9 mouse cellular contexts compared by ENCODE assay signal in genomic region chr7:16945419-16945818, GRCm38 (mm10). TPM values are rescaled to one million over a fixed set of nuclear protein-coding genes. Genes with fewer than 3 reads are reported as not detected.
DNase-seq lines count a peak whose midpoint lies in the region; ATAC-seq lines count a peak whose summit lies in the region.
"Had no signal": no experiment of that assay in that cellular context is flagged by ENCODE, and none has a peak within 500 bp of the region (broad histone marks: within the 10 kb centered on the region; RNA-seq: fewer than 3 reads in every experiment).

No protein-coding gene starts in this region.

- ATAC-seq in heart, embryonic 16.5 days (replicated peaks; ENCODE audit: extremely low read depth, insufficient read depth, low FRiP score): no peak
- no peak for ATAC-seq in midbrain, embryonic 15.5 days (replicated peaks)
- no peak for ATAC-seq in granulocyte monocyte progenitor cell, adult 5-6 weeks (replicated peaks; ENCODE audit: poor library complexity, severe bottlenecking)

- no peaks in the 10 kb centered on the region for H3K9me3 ChIP-seq in heart, embryonic 16.5 days (replicated peaks; ENCODE audit: control insufficient read depth, low read length)
- H3K9me3 ChIP-seq in midbrain, embryonic 15.5 days: no peaks in the 10 kb centered on the region

- H3K4me1 ChIP-seq in heart, embryonic 16.5 days (ENCODE audit: control insufficient read depth, insufficient read depth, low read length): peaks cover 41% of the 10 kb centered on the region
- H3K4me1 ChIP-seq in midbrain, embryonic 15.5 days: peaks cover 78% of the 10 kb centered on the region

- H3K9ac ChIP-seq in heart, embryonic 16.5 days (ENCODE audit: low read length): peak overlapping the region; percentile 28; the same call in 1 of the 2 replicates
- H3K9ac ChIP-seq in midbrain, embryonic 15.5 days: peak overlapping the region; percentile 88

- 17% methylated on average over 17 of the region's 17 CpGs for WGBS in heart, embryonic 16.5 days
- WGBS in midbrain, embryonic 15.5 days: 10% methylated on average over 17 of the region's 17 CpGs

- no peak overlapping the region for H3K27ac ChIP-seq in heart, embryonic 16.5 days (ENCODE audit: low read length)
- H3K27ac ChIP-seq in midbrain, embryonic 15.5 days: peak overlapping the region; percentile 96

- peaks cover 35% of the 10 kb centered on the region for H3K27me3 ChIP-seq in heart, embryonic 16.5 days (ENCODE audit: control insufficient read depth, insufficient read depth, low read length)
- no peaks in the 10 kb centered on the region for H3K27me3 ChIP-seq in midbrain, embryonic 15.5 days (replicated peaks)

- H3K4me2 ChIP-seq in heart, embryonic 16.5 days (ENCODE audit: low read depth, low read length): peak overlapping the region; percentile 76
- peak overlapping the region; percentile 86 for H3K4me2 ChIP-seq in midbrain, embryonic 15.5 days

- DNase-seq in kidney, postnatal 10 days: peak; percentile 27
- DNase-seq in kidney, adult 9 months: no peak
- DNase-seq in cerebellum, postnatal 10 days: peak; percentile 80 to 83
- DNase-seq in spleen, postnatal 4 days (ENCODE audit: low spot score in 2 of 2): no peak
- no peak for DNase-seq in layer of hippocampus, adult 18-20 months (ENCODE audit: low spot score in 2 of 2)

- peak overlapping the region; percentile 64 for H3K4me3 ChIP-seq in heart, embryonic 16.5 days (ENCODE audit: low read length)
- H3K4me3 ChIP-seq in midbrain, embryonic 15.5 days: peak overlapping the region; percentile 61

- no peaks in the 10 kb centered on the region for H3K36me3 ChIP-seq in heart, embryonic 16.5 days (ENCODE audit: control insufficient read depth, insufficient read depth)
- no peaks in the 10 kb centered on the region for H3K36me3 ChIP-seq in midbrain, embryonic 15.5 days (replicated peaks)

RNA-seq across cellular contexts. Expression of gene Pnmal2, which starts 0.9 kb away (rescaled TPM):
- 5.6 and 6.0 TPM in 2 replicates for polyA plus RNA-seq in heart, embryonic 16.5 days (2015; fragmentation: Nextera tagmentation; extraction: Ambion mirVana)
- 198 and 205 TPM in 2 replicates for polyA plus RNA-seq in midbrain, embryonic 15.5 days (2015; fragmentation: Nextera tagmentation; extraction: Ambion mirVana)
- total RNA-seq in granulocyte monocyte progenitor cell, adult 5-6 weeks (2014; fragmentation: Nextera tagmentation): not detected in 2 replicates
- total RNA-seq in granulocyte monocyte progenitor cell, adult 5-6 weeks (2017): 0.04 TPM in 1 of 2 replicates, not detected in the other
- 100 to 1,000 TPM; 370 to 415 TPM for total RNA-seq in layer of hippocampus, adult 18-20 months (2021)

RNA-seq across cellular contexts. Expression of gene Pnmal1, which starts 14.1 kb away (rescaled TPM):
- polyA plus RNA-seq in heart, embryonic 16.5 days (2015; fragmentation: Nextera tagmentation; extraction: Ambion mirVana): 0.09 TPM in 2 replicates
- polyA plus RNA-seq in midbrain, embryonic 15.5 days (2015; fragmentation: Nextera tagmentation; extraction: Ambion mirVana): 74.5 and 76.1 TPM in 2 replicates
- not detected in 2 replicates for total RNA-seq in granulocyte monocyte progenitor cell, adult 5-6 weeks (2014; fragmentation: Nextera tagmentation)
- total RNA-seq in granulocyte monocyte progenitor cell, adult 5-6 weeks (2017): not detected in 2 replicates
- total RNA-seq in layer of hippocampus, adult 18-20 months (2021): 100 to 1,000 TPM; 118 to 134 TPM
- polyA plus RNA-seq: gonadal fat pad, adult 2 months had no signal

RNA-seq across cellular contexts. Expression of gene Calm3, which starts 21.5 kb away (rescaled TPM):
- polyA plus RNA-seq in heart, embryonic 16.5 days (2015; fragmentation: Nextera tagmentation; extraction: Ambion mirVana): 112 and 128 TPM in 2 replicates
- 351 and 370 TPM in 2 replicates for polyA plus RNA-seq in midbrain, embryonic 15.5 days (2015; fragmentation: Nextera tagmentation; extraction: Ambion mirVana)
- total RNA-seq in granulocyte monocyte progenitor cell, adult 5-6 weeks (2014; fragmentation: Nextera tagmentation): 188 and 246 TPM in 2 replicates
- 463 and 465 TPM in 2 replicates for total RNA-seq in granulocyte monocyte progenitor cell, adult 5-6 weeks (2017)
- total RNA-seq in layer of hippocampus, adult 18-20 months (2021): 1,000 to 10,000 TPM; 2,132 to 2,161 TPM

RNA-seq across cellular contexts. Expression of gene Gm42372, which starts 37.5 kb away (rescaled TPM):
- 0.07 and 0.09 TPM in 2 replicates for polyA plus RNA-seq in heart, embryonic 16.5 days (2015; fragmentation: Nextera tagmentation; extraction: Ambion mirVana)
- polyA plus RNA-seq in midbrain, embryonic 15.5 days (2015; fragmentation: Nextera tagmentation; extraction: Ambion mirVana): 6.8 and 7.1 TPM in 2 replicates
- total RNA-seq in granulocyte monocyte progenitor cell, adult 5-6 weeks (2014; fragmentation: Nextera tagmentation): 0.09 TPM in 1 of 2 replicates, not detected in the other
- total RNA-seq in granulocyte monocyte progenitor cell, adult 5-6 weeks (2017): 0.04 TPM in 1 of 2 replicates, not detected in the other
- total RNA-seq in layer of hippocampus, adult 18-20 months (2021): 10 to 100 TPM; 53.4 to 54.0 TPM
- polyA plus RNA-seq: gonadal fat pad, adult 2 months had no signal

RNA-seq across cellular contexts. Expression of gene Ptgir, which starts 39.1 kb away (rescaled TPM):
- 1.4 and 1.5 TPM in 2 replicates for polyA plus RNA-seq in heart, embryonic 16.5 days (2015; fragmentation: Nextera tagmentation; extraction: Ambion mirVana)
- 0.42 and 0.43 TPM in 2 replicates for polyA plus RNA-seq in midbrain, embryonic 15.5 days (2015; fragmentation: Nextera tagmentation; extraction: Ambion mirVana)
- 1.1 and 1.2 TPM in 2 replicates for total RNA-seq in granulocyte monocyte progenitor cell, adult 5-6 weeks (2014; fragmentation: Nextera tagmentation)
- 2.2 and 2.6 TPM in 2 replicates for total RNA-seq in granulocyte monocyte progenitor cell, adult 5-6 weeks (2017)
- under 1 TPM in 1 of 2 experiments, not detected in 1; 0.10 TPM for total RNA-seq in layer of hippocampus, adult 18-20 months (2021)

Comparison
In these comparisons a context has a peak if more than half of its experiments do, and no peak if none do; other contexts are left out.
1. DNase-seq: peak in kidney, postnatal 10 days (single experiment) and cerebellum, postnatal 10 days (2 of 2); none in kidney, adult 9 months (single experiment), spleen, postnatal 4 days (0 of 2) and layer of hippocampus, adult 18-20 months (0 of 2).
2. RNA of gene Pnmal2, which starts 0.9 kb away (total RNA-seq): 370 to 415 TPM in layer of hippocampus, adult 18-20 months; 0.04 TPM in granulocyte monocyte progenitor cell, adult 5-6 weeks; every median in the first group is over 100 times any median in the second.
3. RNA of gene Pnmal1, which starts 14.1 kb away (total RNA-seq): 118 to 134 TPM in layer of hippocampus, adult 18-20 months; not detected in granulocyte monocyte progenitor cell, adult 5-6 weeks; every median in the first group is over 100 times any median in the second.
4. RNA of gene Calm3, which starts 21.5 kb away (total RNA-seq): 2,132 to 2,161 TPM in layer of hippocampus, adult 18-20 months; 188 to 465 TPM in granulocyte monocyte progenitor cell, adult 5-6 weeks; every median in the first group is over 4 times any median in the second.